Mouse (Mus musculus): ENCODE data around the gene Eif4e. TPM values are rescaled to one million over a fixed set of nuclear protein-coding genes. Genes with fewer than 3 reads are reported as not detected.

Eif4e gene
- polyA plus RNA-seq, 1 experiment from 2014 or later = 529 TPM

- Histone ChIP-seq H3K36me3 (replicated peaks) (no peaks in the 10 kb centered on the region), H3K9me3 (no peaks in the 10 kb centered on the region), H3K4me1 (peaks cover 5% of the 10 kb centered on the region; the same call in 1 of the 2 replicates), H3K27ac (replicated peaks) (no peak overlapping the region), H3K27me3 (replicated peaks; ENCODE audit: low read depth, poor library complexity, severe bottlenecking) (no peaks in the 10 kb centered on the region), H3K4me3 (no peak overlapping the region)
- DNase-seq (ENCODE audit: low spot score) = peak; percentile 11
- WGBS = 59% methylated on average over 15 of the region's 15 CpGs
Measured at GRCm38 (mm10) chr3:138499854-138500740, 25.9 kb upstream of the Eif4e start.

GRCm38 (mm10) chr3:138503754-138504153, 22.2 kb upstream of the Eif4e start:
- Histone ChIP-seq H3K9me3 (no peaks in the 10 kb centered on the region), H3K36me3 (replicated peaks) (no peaks in the 10 kb centered on the region), H3K27ac (replicated peaks) (no peak overlapping the region), H3K4me1 (peaks cover 5% of the 10 kb centered on the region; the same call in 1 of the 2 replicates), H3K4me3 (no peak overlapping the region), H3K27me3 (replicated peaks; ENCODE audit: low read depth, poor library complexity, severe bottlenecking) (no peaks in the 10 kb centered on the region)
- 89% methylated on average over 11 of the region's 11 CpGs for WGBS
- DNase-seq (ENCODE audit: low spot score) = no peak

- peak; percentile 23 for DNase-seq (ENCODE audit: low spot score)
- Histone ChIP-seq H3K9me3 (no peaks in the 10 kb centered on the region), H3K27ac (replicated peaks) (no peak overlapping the region), H3K36me3 (replicated peaks) (no peaks in the 10 kb centered on the region), H3K4me3 (no peak overlapping the region), H3K4me1 (no peaks in the 10 kb centered on the region), H3K27me3 (replicated peaks; ENCODE audit: low read depth, poor library complexity, severe bottlenecking) (no peaks in the 10 kb centered on the region)
- 59% methylated on average over 6 of the region's 6 CpGs for WGBS
Measured at GRCm38 (mm10) chr3:138506749-138507148, 19.2 kb upstream of the Eif4e start.

- no peaks in the 10 kb centered on the region for H3K9me3 ChIP-seq
- no peaks in the 10 kb centered on the region for H3K36me3 ChIP-seq (replicated peaks)
- 85% methylated on average over 2 of the region's 2 CpGs for WGBS
- H3K4me1 ChIP-seq = peaks cover 7% of the 10 kb centered on the region; the same call in 1 of the 2 replicates
- no peak overlapping the region for H3K4me3 ChIP-seq
- no peaks in the 10 kb centered on the region for H3K27me3 ChIP-seq (replicated peaks; ENCODE audit: low read depth, poor library complexity, severe bottlenecking)
- no peak for DNase-seq (ENCODE audit: low spot score)
- no peak overlapping the region for H3K27ac ChIP-seq (replicated peaks)
Measured at GRCm38 (mm10) chr3:138509581-138509980, 16.4 kb upstream of the Eif4e start.

- Histone ChIP-seq H3K36me3 (replicated peaks) (no peaks in the 10 kb centered on the region), H3K27ac (replicated peaks) (no peak overlapping the region), H3K4me3 (no peak overlapping the region), H3K27me3 (replicated peaks; ENCODE audit: low read depth, poor library complexity, severe bottlenecking) (no peaks in the 10 kb centered on the region), H3K4me1 (peaks cover 16% of the 10 kb centered on the region; the same call in 1 of the 2 replicates), H3K9me3 (no peaks in the 10 kb centered on the region)
- WGBS = 76% methylated on average over 5 of the region's 5 CpGs
- no peak for DNase-seq (ENCODE audit: low spot score)
Measured at GRCm38 (mm10) chr3:138510471-138510870, 15.5 kb upstream of the Eif4e start.

GRCm38 (mm10) chr3:138513243-138513642, 12.7 kb upstream of the Eif4e start:
- WGBS = 77% methylated on average over 12 of the region's 12 CpGs
- Histone ChIP-seq H3K4me1 (peaks cover 24% of the 10 kb centered on the region), H3K9me3 (no peaks in the 10 kb centered on the region), H3K36me3 (replicated peaks) (no peaks in the 10 kb centered on the region), H3K27ac (replicated peaks) (no peak overlapping the region), H3K4me3 (no peak overlapping the region), H3K27me3 (replicated peaks; ENCODE audit: low read depth, poor library complexity, severe bottlenecking) (no peaks in the 10 kb centered on the region)
- no peak for DNase-seq (ENCODE audit: low spot score)

GRCm38 (mm10) chr3:138514749-138515148, 11.2 kb upstream of the Eif4e start:
- Histone ChIP-seq H3K4me3 (no peak overlapping the region), H3K27me3 (replicated peaks; ENCODE audit: low read depth, poor library complexity, severe bottlenecking) (no peaks in the 10 kb centered on the region)
- WGBS = 62% methylated on average over 3 of the region's 3 CpGs

GRCm38 (mm10) chr3:138515656-138516370, 10.2 kb upstream of the Eif4e start:
- Histone ChIP-seq H3K36me3 (replicated peaks) (no peaks in the 10 kb centered on the region), H3K4me1 (peaks cover 24% of the 10 kb centered on the region), H3K4me3 (no peak overlapping the region), H3K27ac (replicated peaks) (0 out of 2 replicates have a peak overlapping the region, but pooled peaks have one; percentile 10), H3K9me3 (no peaks in the 10 kb centered on the region), H3K27me3 (replicated peaks; ENCODE audit: low read depth, poor library complexity, severe bottlenecking) (no peaks in the 10 kb centered on the region)
- DNase-seq (ENCODE audit: low spot score) = no peak
- 53% methylated on average over 10 of the region's 10 CpGs for WGBS

More at GRCm38 (mm10) chr3:138514749-138515148, 11.2 kb upstream of the Eif4e start:
- Histone ChIP-seq H3K9me3 (no peaks in the 10 kb centered on the region), H3K4me1 (peaks cover 24% of the 10 kb centered on the region), H3K27ac (replicated peaks) (no peak overlapping the region), H3K36me3 (replicated peaks) (no peaks in the 10 kb centered on the region)
- DNase-seq (ENCODE audit: low spot score) = no peak

GRCm38 (mm10) chr3:138517881-138518280, 8.1 kb upstream of the Eif4e start:
- H3K27me3 ChIP-seq (replicated peaks; ENCODE audit: low read depth, poor library complexity, severe bottlenecking) = no peaks in the 10 kb centered on the region
- no peaks in the 10 kb centered on the region for H3K36me3 ChIP-seq (replicated peaks)
- no peak for DNase-seq (ENCODE audit: low spot score)
- peaks cover 24% of the 10 kb centered on the region for H3K4me1 ChIP-seq
- no peak overlapping the region for H3K27ac ChIP-seq (replicated peaks)
- H3K4me3 ChIP-seq = no peak overlapping the region
- H3K9me3 ChIP-seq = no peaks in the 10 kb centered on the region
- 67% methylated on average over 3 of the region's 3 CpGs for WGBS

GRCm38 (mm10) chr3:138519218-138519617, 6.8 kb upstream of the Eif4e start:
- WGBS = 84% methylated on average over 6 of the region's 6 CpGs
- no peaks in the 10 kb centered on the region for H3K27me3 ChIP-seq (replicated peaks; ENCODE audit: low read depth, poor library complexity, severe bottlenecking)
- peaks cover 19% of the 10 kb centered on the region for H3K4me1 ChIP-seq
- DNase-seq (ENCODE audit: low spot score) = no peak
- no peak overlapping the region for H3K4me3 ChIP-seq
- no peaks in the 10 kb centered on the region for H3K36me3 ChIP-seq (replicated peaks)
- no peaks in the 10 kb centered on the region for H3K9me3 ChIP-seq
- H3K27ac ChIP-seq (replicated peaks) = no peak overlapping the region

- H3K4me1 ChIP-seq = peaks cover 17% of the 10 kb centered on the region
- H3K27ac ChIP-seq (replicated peaks) = no peak overlapping the region
- H3K9me3 ChIP-seq = no peaks in the 10 kb centered on the region
- no peak for DNase-seq (ENCODE audit: low spot score)
- H3K4me3 ChIP-seq = no peak overlapping the region
- H3K36me3 ChIP-seq (replicated peaks) = no peaks in the 10 kb centered on the region
- 89% methylated on average over 4 of the region's 4 CpGs for WGBS
- H3K27me3 ChIP-seq (replicated peaks; ENCODE audit: low read depth, poor library complexity, severe bottlenecking) = peaks cover 12% of the 10 kb centered on the region
Measured at GRCm38 (mm10) chr3:138523956-138524355, 2.0 kb upstream of the Eif4e start.

GRCm38 (mm10) chr3:138525494-138525893, 485 bp upstream of the Eif4e start:
- H3K27me3 ChIP-seq (replicated peaks; ENCODE audit: low read depth, poor library complexity, severe bottlenecking) = peaks cover 12% of the 10 kb centered on the region
- WGBS = 46% methylated on average over 8 of the region's 8 CpGs
- no peaks in the 10 kb centered on the region for H3K36me3 ChIP-seq (replicated peaks)
- H3K4me3 ChIP-seq = peak overlapping the region; percentile 96; the same call in 1 of the 2 replicates
- DNase-seq (ENCODE audit: low spot score) = no peak
- H3K4me1 ChIP-seq = peaks cover 26% of the 10 kb centered on the region
- H3K27ac ChIP-seq (replicated peaks) = no peak overlapping the region
- H3K9me3 ChIP-seq = no peaks in the 10 kb centered on the region

All from embryonic facial prominence, embryonic 10.5 days (tissue).